Mouse (Mus musculus) CH12.LX (cell line): Measurements from ENCODE around the gene Gm44579. TPM values are rescaled to one million over a fixed set of nuclear protein-coding genes. Genes with fewer than 3 reads are reported as not detected.

Source experiments
- DNase-seq: peaks from one replicate; pipeline ENCODE4 v3.0.0-alpha.2; 2013; ENCODE audit errors: extremely low read depth
- H3K27ac ChIP-seq: 2 replicates; pipeline ENCODE4 v1.5.1; 2012; ENCODE audit warnings: low read depth, mild to moderate bottlenecking, control low read depth, moderate library complexity; ENCODE audit not compliant: insufficient read depth
- H3K27me3 ChIP-seq: replicated peaks from 2 replicates; pipeline ENCODE3; 2012; ENCODE audit warnings: inconsistent platforms
- H3K36me3 ChIP-seq, 2 experiments: replicated peaks in 1 of 2; 2 replicates each; pipeline versions ENCODE3 to v1.6.1; 2012; ENCODE audit warnings: inconsistent platforms in 1 of 2, low read length in 1 of 2, mild to moderate bottlenecking in 1 of 2, mixed read lengths in 1 of 2, moderate library complexity in 1 of 2; ENCODE audit not compliant: control insufficient read depth in 1 of 2, insufficient read depth in 1 of 2
- H3K4me1 ChIP-seq, 2 experiments: 2 replicates each; pipeline ENCODE4 v1.6.1; 2012; ENCODE audit warnings: inconsistent platforms in 1 of 2, moderate library complexity in 1 of 2; ENCODE audit not compliant: insufficient read depth in 2 of 2, control insufficient read depth in 1 of 2
- H3K4me2 ChIP-seq: 2 replicates; pipeline ENCODE4 v1.6.1; 2012; ENCODE audit warnings: low read depth, mild to moderate bottlenecking, control low read depth; ENCODE audit not compliant: poor library complexity, insufficient read depth, severe bottlenecking
- H3K4me3 ChIP-seq, 3 experiments: fragments of 150-350 bp in 1 of 3; sonication (generic) in 1 of 3; replicated peaks in 1 of 3; 2 replicates each; pipeline versions ENCODE3 to v1.5.1; 2011 to 2012; ENCODE audit warnings: low read depth in 2 of 3, low read length in 2 of 3, mild to moderate bottlenecking in 2 of 3, moderate library complexity in 2 of 3, control low read depth in 1 of 3, improper control_type of control experiment in 1 of 3, inconsistent platforms in 1 of 3, mixed read lengths in 1 of 3; ENCODE audit not compliant: poor library complexity in 1 of 3
- H3K79me2 ChIP-seq: replicated peaks from 2 replicates; pipeline ENCODE4 v1.6.1; 2012; ENCODE audit warnings: mild to moderate bottlenecking, moderate library complexity; ENCODE audit not compliant: control insufficient read depth, poor library complexity, insufficient read depth, severe bottlenecking; ENCODE audit errors: extremely low read depth
- H3K9ac ChIP-seq: 2 replicates; pipeline ENCODE4 v1.6.1; 2012; ENCODE audit warnings: low read depth, mild to moderate bottlenecking, control low read depth, moderate library complexity; ENCODE audit not compliant: insufficient read depth
- H3K9me3 ChIP-seq: replicated peaks from 2 replicates; pipeline ENCODE3; 2012; ENCODE audit warnings: low read length, inconsistent platforms, mixed read lengths
- BHLHE40 ChIP-seq: IDR thresholded peaks from 2 replicates; pipeline ENCODE4 v1.6.1; 2011; ENCODE audit warnings: mild to moderate bottlenecking, low read depth, low read length, improper control_type of control experiment
- CHD2 ChIP-seq: IDR thresholded peaks from 2 replicates; pipeline ENCODE4 v1.6.1; 2011; ENCODE audit warnings: low read length, improper control_type of control experiment
- E2F4 ChIP-seq: IDR thresholded peaks from 2 replicates; pipeline ENCODE4 v1.6.1; 2011; ENCODE audit warnings: low read depth, low read length, improper control_type of control experiment; ENCODE audit not compliant: insufficient replicate concordance
- ELF1 ChIP-seq: IDR thresholded peaks from 2 replicates; pipeline ENCODE4 v1.6.1; 2014; ENCODE audit warnings: low read depth, mild to moderate bottlenecking, inconsistent platforms, low read length, improper control_type of control experiment
- HCFC1 ChIP-seq: IDR thresholded peaks from 2 replicates; pipeline ENCODE4 v1.6.1; 2012; ENCODE audit warnings: low read depth, mild to moderate bottlenecking, inconsistent platforms, low read length, improper control_type of control experiment
- IRF4 ChIP-seq: IDR thresholded peaks from 2 replicates; pipeline ENCODE4 v1.6.1; 2014; ENCODE audit warnings: low read depth, mild to moderate bottlenecking, inconsistent platforms, low read length, improper control_type of control experiment
- MYC ChIP-seq: IDR thresholded peaks from 2 replicates; pipeline ENCODE4 v1.6.1; 2011; ENCODE audit warnings: low read depth, mild to moderate bottlenecking, improper control_type of control experiment, low read length
- NRF1 ChIP-seq: IDR thresholded peaks from 2 replicates; pipeline ENCODE4 v1.6.1; 2014; ENCODE audit warnings: low read depth, mild to moderate bottlenecking, inconsistent platforms, low read length, improper control_type of control experiment, moderate library complexity
- POLR2A ChIP-seq: IDR thresholded peaks from 2 replicates; pipeline ENCODE4 v1.6.1; 2011; ENCODE audit warnings: low read depth, mild to moderate bottlenecking, improper control_type of control experiment, low read length
- RAD21 ChIP-seq: IDR thresholded peaks from 2 replicates; pipeline ENCODE4 v1.6.1; 2011; ENCODE audit warnings: low read depth, mild to moderate bottlenecking, low read length, improper control_type of control experiment, moderate library complexity
- SMC3 ChIP-seq: IDR thresholded peaks from 2 replicates; pipeline ENCODE4 v1.6.1; 2011; ENCODE audit warnings: low read depth, low read length, improper control_type of control experiment
- TBP ChIP-seq: conservative IDR thresholded peaks from 2 replicates; pipeline ENCODE4 v1.6.1; 2011; ENCODE audit warnings: low read depth, low read length, improper control_type of control experiment
- TCF12 ChIP-seq: IDR thresholded peaks from 2 replicates; pipeline ENCODE4 v1.6.1; 2014; ENCODE audit warnings: low read depth, mild to moderate bottlenecking, inconsistent platforms, low read length, improper control_type of control experiment
- UBTF ChIP-seq: IDR thresholded peaks from 2 replicates; pipeline ENCODE4 v1.6.1; 2012; ENCODE audit warnings: low read depth, mild to moderate bottlenecking, inconsistent platforms, low read length, improper control_type of control experiment, moderate library complexity
- USF1 ChIP-seq: IDR thresholded peaks from 2 replicates; pipeline ENCODE4 v1.6.1; 2014; ENCODE audit warnings: low read depth, mild to moderate bottlenecking, inconsistent platforms, low read length, improper control_type of control experiment
- ZMIZ1 ChIP-seq: IDR thresholded peaks from 2 replicates; pipeline ENCODE4 v1.6.1; 2012; ENCODE audit warnings: low read depth, mild to moderate bottlenecking, inconsistent platforms, low read length, improper control_type of control experiment
- dilution Hi-C: fragments of 300-500 bp; cut with MboI; formaldehyde crosslinking; loops from 2 replicates; pipeline ENCODE4 v1.14.3; 2020; ENCODE audit warnings: low sequenced_read_pairs; ENCODE audit not compliant: extremely low pct_unique_long_range_greater_than_20kb, extremely low pct_ligation_motif_present
- in situ Hi-C: fragments of 300-500 bp; cut with MboI; formaldehyde crosslinking; loops from 3 replicates; pipeline ENCODE4 v1.14.3; 2019; ENCODE audit warnings: low sequenced_read_pairs, low pct_ligation_motif_present, low pct_unique_long_range_greater_than_20kb, mixed read lengths
- polyA plus RNA-seq: library from polyadenylated mRNA; unstranded; fragments of >175 nt; gene quantifications from 2 replicates; pipeline ENCODE4 v1.2.1, GENCODE M21; 2012; ENCODE audit warnings: low read depth; ENCODE audit not compliant: insufficient read length
- total RNA-seq, 2 experiments: library from RNA; depleted of rRNA; stranded (reverse); fragments of 300-350 nt in 1 of 2; fragments of >200 nt in 1 of 2; gene quantifications; 2 replicates each; pipeline ENCODE4 v1.2.3; 2012 to 2014

Gm44579 gene
- total and polyA plus RNA-seq, 3 experiments: not detected

DNA sequence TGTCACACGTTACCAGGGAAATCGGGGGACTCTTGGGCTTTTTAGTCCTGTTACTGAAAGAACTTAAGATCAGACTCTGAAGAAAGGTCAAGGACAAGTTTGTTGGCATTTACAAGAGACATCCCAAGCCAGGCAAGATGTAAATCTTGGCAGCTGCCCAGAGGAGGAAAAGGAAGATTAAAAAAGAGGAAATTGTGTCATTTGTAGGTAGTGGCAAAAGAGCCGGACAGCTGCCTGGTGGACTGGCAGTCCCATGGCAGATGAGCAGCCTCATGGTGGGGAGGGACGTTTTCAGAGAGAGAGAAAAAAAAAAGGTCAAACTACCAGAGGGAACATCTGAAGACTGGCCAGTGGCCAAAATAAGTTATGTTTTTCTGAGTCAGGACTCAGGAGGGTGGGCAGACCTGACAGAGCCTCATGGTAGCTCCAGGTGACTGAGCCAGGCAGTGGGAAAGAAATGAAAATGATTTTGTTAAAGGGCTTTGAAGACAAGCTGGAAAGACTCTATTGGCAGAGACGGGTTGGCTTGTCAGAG is 7.4 kb downstream of the Gm44579 start:
- TF ChIP-seq ELF1 (no peak), UBTF (no peak), HCFC1 (no peak), POLR2A (no peak), TBP (no peak), TCF12 (no peak), CHD2 (no peak)
- Histone ChIP-seq H3K27ac (no peak overlapping the region), H3K4me3 (no peak overlapping the region), H3K4me2 (no peak overlapping the region), H3K9me3 (no peaks in the 10 kb centered on the region), H3K4me1 (peaks cover 0 to 4% of the 10 kb centered on the region in 2 experiments; a peak in 1 of 4 replicates), H3K36me3 (no peaks in the 10 kb centered on the region), H3K79me2 (no peaks in the 10 kb centered on the region), H3K9ac (no peak overlapping the region), H3K27me3 (peaks cover 64% of the 10 kb centered on the region)
- in situ Hi-C loops (no loop called here), dilution Hi-C loops (no loop called here)
- no peak for DNase-seq

DNA sequence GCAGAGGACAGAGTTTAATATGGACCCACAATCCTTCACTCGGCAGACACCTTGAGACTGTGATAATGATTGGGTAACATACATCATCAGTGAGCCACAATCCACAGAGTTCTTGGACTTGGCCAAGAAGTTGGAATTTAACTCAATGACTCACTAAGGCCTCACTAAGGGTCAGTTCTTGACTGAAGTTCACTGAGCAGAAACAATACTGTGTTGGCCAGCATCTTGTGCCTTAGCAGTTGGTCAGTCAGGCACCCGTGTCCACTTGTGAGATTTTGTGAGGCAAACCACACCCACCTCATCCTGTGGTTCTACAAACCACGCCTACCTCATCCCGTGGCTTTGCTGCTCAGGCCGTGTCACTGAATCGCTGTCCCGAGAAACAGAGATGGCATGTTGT is 11.1 kb downstream of the Gm44579 start:
- peaks cover 2% of the 10 kb centered on the region for H3K9me3 ChIP-seq
- H3K4me1 ChIP-seq: peaks cover 0 to 4% of the 10 kb centered on the region in 2 experiments; a peak in 1 of 4 replicates
- H3K27me3 ChIP-seq: peaks cover 65% of the 10 kb centered on the region
- in situ Hi-C loops: no loop called here
- H3K79me2 ChIP-seq: no peaks in the 10 kb centered on the region
- H3K36me3 ChIP-seq: no peaks in the 10 kb centered on the region
- DNase-seq: no peak
- no peak overlapping the region for H3K27ac ChIP-seq
- no peak overlapping the region for H3K9ac ChIP-seq
- H3K4me2 ChIP-seq: no peak overlapping the region
- dilution Hi-C loops: no loop called here
- no peak overlapping the region for H3K4me3 ChIP-seq
- TF ChIP-seq NRF1 (no peak), USF1 (no peak), POLR2A (no peak), RAD21 (no peak), BHLHE40 (no peak)
- TF ChIP-seq, all 38 proteins: peak for 0

DNA sequence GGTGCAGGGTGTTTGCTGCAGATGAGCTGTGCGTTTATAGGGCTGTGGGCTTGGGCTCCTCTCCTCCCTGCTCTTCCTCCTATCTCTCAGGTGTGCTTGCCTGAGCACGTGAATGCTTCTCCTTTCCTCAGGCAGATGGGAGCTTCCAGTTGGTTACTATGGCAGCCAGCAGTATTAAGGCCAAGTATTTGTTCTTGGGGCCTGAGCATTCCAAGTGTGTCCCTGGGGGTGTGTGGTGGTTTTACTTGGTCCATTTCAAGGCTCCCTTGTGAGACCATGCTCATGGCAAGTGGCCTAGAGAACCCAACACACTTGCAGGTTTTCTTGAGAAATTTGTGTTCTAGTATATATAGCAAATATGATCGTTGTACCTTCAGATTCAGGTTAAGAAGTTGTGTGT is 25.3 kb downstream of the Gm44579 start, which contains the start of gene Olfr288:
Olfr288 (minus strand) TSS at position 101 of the 400 bp plus-strand sequence.
- no peak for DNase-seq
- dilution Hi-C loops: no loop called here

More for the DNA sequence above, 25.3 kb downstream of the Gm44579 start, which contains the start of gene Olfr288:
- Histone ChIP-seq H3K27ac (no peak within 1 kb of the TSS), H3K36me3 (no peaks in the 10 kb centered on the region), H3K4me1 (no peaks in the 10 kb centered on the region), H3K4me3 (no peak within 1 kb of the TSS)
- TF ChIP-seq SMC3: no peak
- TF ChIP-seq MYC: no peak
- TF ChIP-seq ZMIZ1: no peak
- TF ChIP-seq IRF4: no peak
- TF ChIP-seq E2F4: no peak
- TF ChIP-seq BHLHE40: no peak
- no peak for TF ChIP-seq ELF1
- TF ChIP-seq, all 38 proteins: peak for 0
- in situ Hi-C loops: no loop called here
- no peaks in the 10 kb centered on the region for H3K79me2 ChIP-seq
- H3K9me3 ChIP-seq: peaks cover 10% of the 10 kb centered on the region
- peaks cover 85% of the 10 kb centered on the region for H3K27me3 ChIP-seq
- H3K9ac ChIP-seq: no peak within 1 kb of the TSS
- H3K4me2 ChIP-seq: no peak within 1 kb of the TSS
